Mouse (Mus musculus) yolk sac, embryonic 10.5 days (tissue): Measurements from ENCODE around the gene Ttc12.

Source experiments
- DNase-seq: peaks from one replicate; pipeline ENCODE4 v3.0.0-alpha.2; 2017; ENCODE audit warnings: low spot score

Gene Ttc12

DNA sequence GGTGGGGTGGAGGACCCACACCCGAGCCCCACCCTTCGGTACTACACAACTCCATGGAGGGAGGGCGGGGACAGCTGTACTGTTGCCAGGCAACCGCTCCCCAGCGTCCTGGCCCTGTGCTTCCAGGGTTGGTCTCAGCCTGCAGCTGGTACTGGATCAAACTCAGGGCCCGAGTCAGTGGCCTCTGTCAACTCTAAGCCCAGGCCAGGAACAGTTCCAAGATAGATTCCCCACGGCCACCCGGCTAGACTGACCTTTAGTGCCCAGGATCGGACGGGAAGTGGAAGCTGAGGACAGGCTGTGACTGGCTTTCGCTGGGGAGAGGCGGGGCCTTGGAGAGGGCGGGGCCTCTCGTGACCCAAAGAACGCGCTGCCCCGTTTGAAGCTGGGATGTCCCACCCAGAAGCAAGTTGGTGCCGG is at the start of gene Ttc12:
Ttc12 (minus strand) TSS at position 334 of the 420 bp plus-strand sequence.
- peak; percentile 87 for DNase-seq

DNA sequence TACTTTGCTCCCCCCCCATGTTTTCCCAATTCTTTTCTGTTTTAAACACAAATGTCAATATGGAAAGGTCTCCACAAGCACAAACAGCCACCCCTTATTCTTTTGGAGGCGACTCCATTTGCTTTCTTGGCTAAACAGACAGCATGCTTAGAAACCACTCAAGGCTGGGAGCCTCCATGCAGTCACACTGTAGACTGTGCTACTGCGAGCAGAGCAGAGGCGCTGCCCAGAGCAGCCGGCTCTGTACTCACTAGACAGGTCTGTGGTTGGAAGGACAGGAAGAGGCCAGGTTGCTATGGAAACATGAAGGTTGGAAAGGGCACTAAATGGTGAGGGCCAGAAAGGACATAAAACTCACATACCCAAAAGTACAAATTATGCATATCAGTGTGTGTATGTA is 48.9 kb upstream of the Ttc12 start:
- no peak for DNase-seq

DNA sequence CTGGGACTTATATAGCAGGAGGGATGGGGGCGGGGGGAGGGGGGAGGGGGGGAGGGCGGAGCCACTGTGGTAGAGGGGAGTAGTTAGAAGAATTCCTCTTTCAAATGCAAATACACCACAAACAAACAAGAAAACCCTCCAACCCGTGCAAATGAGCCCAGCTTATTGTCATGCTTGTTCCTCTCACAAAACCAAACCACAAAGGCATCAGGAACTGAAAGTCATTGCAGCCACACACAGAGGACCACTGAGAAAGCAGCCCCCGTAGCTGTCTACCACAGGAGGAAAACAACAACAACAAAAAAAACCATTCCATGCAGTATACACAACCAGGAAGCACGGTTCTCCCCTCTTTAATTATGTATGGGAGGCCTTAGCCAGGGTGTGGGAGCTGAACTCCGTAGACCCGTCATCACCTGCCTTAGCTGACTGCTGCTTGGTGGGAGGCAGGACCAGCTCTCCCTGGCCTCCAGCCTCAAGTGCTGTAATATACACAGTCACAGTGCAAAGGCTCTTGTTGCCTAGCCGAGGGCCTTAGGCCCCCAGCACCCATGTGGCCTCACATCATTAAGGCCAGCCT is 48.0 kb upstream of the Ttc12 start:
- DNase-seq, result no peak

DNA sequence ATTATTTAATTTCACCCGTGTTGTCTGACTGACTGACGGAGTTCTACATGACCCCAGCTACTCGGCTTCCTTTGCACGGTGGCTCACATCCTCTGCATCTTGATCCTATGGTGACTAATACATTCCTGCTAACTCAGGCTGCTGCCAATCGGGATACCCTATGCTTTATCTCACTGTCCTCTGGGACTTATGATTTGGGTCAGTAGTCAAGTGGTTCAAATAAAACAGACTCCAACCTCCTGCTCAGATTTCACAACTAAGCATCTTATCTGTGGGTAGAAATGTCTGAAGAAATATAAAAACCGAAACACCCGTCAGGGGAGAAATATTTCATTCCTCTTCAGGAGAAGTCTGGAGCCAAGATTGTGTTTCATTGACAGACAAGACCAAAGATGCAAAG is 47.4 kb upstream of the Ttc12 start:
- no peak for DNase-seq

DNA sequence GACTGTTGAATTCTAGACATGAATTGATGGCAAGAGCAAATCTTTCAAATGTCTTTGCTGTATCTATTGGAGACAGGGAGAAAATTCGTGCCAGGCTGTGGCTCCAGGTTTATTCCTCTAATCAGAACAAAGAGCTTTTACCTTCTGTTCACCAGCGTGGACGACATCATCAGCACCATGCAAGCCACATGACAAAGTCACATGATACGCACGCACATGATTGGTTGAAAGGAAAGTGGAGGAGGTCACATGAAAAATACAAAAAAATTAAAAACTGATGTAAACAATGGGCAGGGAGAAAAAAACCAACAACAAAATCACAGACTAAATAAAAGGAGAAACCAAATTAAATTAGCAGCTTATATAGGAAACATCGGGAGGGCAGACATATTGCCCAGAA is 45.8 kb upstream of the Ttc12 start:
- DNase-seq, result no peak

DNA sequence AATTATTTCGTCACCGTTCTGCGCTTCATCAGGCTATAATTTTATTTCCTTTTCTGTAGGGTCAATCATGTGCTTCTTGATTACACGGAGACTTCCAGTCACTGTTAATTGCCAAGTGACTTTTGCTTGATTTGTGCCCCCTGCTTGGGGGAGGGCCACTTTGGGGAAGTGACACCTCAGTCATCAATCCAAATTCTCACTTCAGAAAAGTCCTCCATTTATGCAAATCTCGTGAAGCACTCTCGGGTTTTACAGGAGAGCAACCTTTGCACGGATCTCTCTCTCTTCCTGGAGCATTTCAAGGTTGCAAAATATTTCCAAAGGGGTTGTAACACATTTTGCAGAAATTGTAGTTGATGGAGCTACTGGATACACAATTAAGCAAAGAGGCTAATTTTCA is 45.2 kb upstream of the Ttc12 start:
- no peak for DNase-seq

DNA sequence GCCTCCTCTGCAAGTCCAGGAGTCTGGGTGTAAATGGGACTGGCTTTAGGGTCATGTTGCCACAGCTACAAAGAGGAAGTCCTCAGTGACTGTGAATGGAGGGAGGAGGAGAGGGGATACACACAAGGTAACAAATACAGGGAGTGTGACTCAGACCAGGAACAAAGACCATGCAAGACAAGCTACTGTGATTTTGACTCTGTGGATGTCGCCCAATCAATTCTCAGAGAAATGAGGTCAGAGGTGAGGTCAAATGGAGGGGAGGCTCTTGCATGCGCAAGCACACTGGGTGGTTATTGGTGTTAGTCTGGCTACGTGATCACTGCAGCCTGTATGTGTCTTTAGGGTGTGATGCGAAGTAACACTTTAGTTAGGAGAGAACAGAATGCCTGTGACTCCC is 44.7 kb upstream of the Ttc12 start:
- DNase-seq, result no peak

DNA sequence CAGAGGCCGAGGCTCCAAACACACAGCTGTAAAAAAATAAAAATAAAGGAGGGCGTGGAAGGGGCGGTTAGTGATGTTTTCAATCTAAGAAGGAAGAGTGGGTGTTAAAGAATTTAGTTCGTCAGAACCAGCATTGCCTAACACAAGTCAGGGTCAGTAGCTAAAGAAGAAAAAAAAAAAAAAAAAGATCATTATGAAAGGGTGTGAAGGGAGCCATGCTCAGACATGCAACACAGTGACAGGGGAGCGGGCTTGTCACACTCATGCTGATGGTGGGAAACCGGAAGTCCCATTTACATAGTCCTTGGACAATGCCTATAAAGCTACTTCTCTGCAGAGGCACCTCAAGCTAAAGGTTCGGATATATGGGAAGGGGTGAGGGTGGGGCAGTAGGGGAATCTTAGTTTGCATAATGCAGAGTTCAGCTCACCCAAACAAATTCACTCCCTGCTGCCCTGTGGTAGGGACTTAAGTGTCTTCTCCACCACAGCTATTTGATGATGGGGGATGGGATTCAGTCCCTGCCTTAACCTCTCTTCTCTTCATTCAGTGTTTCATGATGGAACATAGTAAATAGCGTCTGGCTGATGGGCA is 43.4 kb upstream of the Ttc12 start:
- DNase-seq, result no peak

DNA sequence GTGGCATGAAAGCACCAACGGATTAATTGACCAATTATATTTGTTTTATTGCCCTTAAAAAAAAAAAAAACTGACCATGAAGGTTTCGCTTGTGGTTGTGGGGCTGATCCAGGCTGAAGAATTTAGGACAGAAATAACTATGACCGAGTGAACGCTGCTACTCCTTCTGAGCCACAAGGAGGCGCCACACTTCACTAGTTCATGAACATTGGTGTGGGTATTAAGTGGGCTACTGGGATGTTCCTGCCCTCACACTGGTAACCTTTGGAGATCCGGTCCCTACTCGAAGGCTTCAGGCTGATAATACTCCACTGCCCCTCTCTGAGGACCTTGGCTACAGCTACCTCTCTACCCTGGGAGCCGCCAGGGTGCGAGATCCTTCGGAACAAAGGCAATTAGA is 42.9 kb upstream of the Ttc12 start:
- DNase-seq, result no peak

DNA sequence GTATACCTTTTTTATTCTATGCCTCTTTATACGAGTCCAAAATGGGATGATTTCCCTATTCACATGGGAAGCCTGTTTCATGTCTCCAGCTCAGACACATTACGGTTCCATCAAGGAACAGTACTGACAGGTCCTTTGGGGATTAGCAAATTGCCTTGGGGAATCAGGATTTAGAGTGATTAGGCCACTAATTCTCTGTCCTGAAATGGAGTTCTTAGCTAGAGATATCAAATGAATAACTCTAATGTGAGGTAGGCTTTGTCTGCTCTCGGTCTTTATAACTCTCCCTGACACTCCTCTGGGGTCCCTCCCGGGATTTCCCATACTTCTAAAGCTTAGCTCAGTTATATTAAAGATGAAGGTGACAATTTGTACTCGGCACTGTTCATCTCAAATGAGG is 42.0 kb upstream of the Ttc12 start:
- DNase-seq, result no peak

DNA sequence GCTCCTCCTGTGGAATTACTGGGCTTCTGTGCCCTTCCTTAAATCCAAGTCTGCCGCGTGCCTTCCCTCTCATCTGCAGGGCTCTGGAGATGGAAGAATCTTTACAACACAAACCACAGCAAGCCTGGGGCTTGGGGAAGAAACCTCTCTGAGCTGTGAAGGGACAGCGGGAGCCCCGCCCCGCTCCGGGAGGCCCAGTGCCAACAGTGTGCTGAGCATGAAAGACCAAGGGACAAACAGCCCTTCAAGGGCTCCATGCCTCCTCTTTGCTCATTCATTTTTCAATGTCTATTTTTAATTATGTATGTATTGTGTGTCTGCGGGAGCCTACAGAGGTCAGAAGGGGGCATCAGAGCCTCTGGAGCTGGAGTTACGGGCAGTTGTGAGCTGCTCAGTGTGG is 41.3 kb upstream of the Ttc12 start:
- no peak for DNase-seq

DNA sequence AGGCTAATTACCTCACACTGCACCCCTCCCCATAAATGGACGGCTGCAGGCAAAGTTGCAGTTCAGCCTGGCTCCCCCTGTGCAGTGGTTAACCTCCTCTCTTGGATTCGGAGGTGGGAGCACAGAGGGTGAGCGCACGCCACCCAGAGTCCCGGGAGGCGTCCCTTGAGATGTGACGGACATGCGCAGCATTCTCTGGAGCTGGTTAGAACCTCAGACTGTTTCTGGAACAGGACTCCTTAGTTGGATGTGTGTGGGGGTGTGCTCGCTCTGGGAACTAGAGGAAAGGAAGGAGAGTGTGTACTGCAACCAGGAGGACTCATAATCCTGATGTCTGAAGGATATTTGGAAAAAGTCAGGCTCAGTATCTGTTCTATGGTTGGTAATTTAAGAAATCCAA is 38.7 kb upstream of the Ttc12 start:
- DNase-seq, result no peak

DNA sequence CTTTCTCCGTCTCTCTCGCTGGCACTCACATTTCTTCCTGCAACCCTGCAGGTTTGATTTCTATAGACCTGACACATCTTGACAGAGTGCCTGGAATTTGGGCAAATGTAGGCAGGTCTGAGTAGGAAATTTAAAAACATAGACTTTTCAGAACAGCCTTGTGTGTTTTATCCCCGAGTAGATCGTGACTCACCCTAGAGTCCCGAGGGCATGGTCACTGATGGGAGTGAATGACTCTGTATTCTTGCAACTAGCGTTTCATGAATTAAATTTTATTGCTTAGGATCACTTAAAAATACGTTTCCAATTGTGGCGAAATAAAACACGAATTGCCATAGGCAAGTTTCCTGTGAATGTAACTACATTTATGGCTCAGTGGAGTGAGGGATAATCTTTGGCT is 37.9 kb upstream of the Ttc12 start:
- no peak for DNase-seq

DNA sequence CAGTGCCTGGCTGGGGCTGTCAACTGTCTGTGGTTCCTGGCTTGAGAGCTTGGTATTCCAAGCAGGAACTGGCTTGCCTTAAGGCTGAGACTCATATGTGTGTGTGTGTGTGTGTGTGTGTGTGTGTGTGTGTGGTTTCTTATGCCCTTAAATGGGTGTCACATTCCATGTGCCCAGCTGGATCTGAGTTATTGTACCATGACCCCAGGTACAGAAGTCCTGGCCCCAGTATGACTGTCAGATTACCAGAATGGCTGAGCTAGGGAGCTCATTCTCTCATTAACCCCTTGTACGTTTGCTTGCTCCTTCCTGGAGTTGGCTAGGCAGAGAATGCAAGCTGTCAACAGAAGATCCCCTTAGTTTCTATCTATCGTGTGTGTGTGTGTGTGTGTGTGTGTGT is 28.3 kb upstream of the Ttc12 start:
- DNase-seq, result no peak

DNA sequence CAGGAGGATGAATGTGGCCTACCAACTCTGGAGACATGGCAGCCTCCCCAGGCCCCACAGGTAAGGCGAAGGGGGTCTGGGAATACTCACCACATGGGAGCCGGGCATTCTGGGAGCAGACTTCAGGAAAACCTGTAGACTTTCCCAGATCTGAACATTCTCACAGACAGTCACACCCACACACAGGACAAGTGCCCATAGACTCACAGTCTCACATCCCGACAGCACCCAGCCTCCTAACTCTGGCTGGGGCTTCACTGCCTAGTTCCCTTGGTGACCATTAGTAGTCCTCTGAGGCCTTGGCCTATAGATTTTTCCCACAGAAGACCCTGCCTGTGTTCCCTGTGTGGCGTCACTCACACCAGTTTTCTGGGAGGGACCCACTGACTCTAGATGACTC is 24.6 kb upstream of the Ttc12 start:
- no peak for DNase-seq

DNA sequence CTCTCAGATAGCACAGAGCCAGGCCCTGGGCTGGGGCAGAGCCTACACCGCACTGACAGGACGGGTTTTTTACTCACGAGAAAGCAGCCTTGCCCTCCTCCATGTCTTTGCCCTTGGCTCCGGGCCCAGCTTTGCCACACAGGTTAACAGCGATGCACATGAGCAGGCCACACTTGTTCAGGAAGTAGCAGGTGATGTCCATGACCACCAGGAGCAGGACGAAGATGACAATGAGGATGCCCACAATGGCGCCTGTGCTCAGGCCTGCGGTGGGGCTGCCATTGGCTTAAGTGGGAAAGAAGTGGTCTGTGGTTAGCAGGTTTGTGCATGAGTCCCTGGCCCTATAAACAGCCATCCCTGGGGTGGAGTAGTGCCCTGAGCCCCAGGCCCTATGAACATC is 23.6 kb upstream of the Ttc12 start:
- no peak for DNase-seq

DNA sequence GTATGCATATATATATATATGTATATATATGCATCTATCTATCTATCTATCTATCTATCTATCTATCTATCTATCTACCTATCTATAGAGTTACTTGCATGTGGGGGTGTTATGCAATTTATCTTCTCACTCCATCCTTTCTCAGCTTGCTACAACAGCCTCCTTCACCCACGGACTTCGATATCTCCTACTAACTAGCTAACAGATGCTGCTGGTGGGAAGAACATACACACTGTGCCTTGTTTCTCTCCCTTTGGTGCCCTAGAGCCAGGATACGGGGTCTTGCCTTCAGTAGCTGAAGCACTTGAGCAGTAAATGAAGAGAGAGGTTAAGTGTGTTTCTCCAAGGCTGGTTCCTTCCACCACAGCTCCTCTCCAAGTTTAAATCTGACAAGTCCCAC is 23.1 kb upstream of the Ttc12 start:
- DNase-seq, result no peak

DNA sequence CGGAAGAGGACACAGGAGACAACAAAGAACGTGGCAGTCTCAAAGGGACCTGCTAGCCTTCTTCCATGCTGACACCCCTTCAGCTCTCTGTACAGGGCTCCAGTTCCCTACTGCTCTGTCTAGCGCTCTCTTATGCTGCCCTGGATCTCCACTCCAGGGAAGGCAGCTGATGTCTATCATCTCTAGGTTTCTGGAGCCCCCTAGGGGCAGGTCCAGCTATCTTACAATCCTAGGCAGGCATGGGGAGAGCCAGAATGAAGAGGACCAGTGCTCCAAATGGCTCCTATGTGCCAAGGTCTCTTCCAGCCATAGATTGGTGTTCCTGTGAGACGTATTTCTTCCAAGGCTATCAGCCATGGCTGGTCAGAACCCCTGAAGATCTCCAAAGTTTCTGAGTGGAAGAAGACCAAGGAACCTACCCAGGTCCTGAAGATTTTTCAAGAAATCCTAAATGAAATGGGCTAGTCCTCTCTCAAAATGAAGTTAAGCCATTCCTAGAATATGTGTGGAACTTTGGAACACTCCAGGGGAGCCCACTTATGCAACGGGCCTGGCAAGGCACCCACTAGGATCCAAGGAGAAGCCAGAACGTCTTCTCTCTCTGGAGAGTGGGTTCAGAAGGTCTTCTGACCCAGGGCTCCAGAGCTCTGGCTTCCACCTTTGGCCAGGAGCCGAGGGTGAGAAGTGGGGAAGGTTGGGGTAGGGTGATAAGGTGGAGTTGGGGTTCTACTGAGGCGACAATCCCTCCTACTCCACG is 22.0 kb upstream of the Ttc12 start:
- no peak for DNase-seq

DNA sequence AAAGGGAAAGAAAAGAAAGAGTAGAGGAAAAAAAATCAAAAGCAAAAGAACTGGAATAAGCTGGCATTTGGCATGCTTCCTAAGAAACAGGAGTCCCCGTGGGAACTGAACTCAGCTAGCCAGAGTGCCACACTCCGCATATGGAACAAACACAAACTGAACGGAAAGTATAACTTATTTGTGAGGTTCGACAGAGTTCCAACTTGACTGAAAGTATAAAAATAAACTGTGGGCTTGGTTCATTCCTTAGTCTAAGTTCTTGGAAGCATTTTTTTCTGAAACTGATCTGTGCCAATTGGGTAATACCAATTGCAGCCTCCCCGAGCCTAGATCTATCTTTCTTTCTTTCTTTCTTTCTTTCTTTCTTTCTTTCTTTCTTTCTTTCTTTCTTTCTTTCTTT is 18.6 kb upstream of the Ttc12 start:
- no peak for DNase-seq

DNA sequence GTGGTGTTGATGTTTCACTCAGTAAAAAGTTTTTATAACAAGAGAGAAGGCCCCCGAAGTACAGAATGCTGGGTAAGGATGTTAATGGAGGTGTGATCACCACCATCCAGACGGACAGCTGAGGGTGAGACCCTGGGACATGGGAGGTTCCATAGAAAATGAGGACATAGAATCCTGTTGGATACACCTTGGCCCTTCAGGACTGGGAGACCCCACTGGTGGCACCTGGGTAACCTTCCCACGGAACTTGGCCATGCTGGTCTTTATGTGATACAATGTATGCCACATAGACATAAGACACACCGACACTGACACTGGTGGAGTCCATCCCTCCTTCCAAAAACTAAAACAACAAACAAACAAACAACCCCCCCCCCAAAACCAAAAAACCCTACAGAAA is 16.2 kb upstream of the Ttc12 start:
- no peak for DNase-seq

DNA sequence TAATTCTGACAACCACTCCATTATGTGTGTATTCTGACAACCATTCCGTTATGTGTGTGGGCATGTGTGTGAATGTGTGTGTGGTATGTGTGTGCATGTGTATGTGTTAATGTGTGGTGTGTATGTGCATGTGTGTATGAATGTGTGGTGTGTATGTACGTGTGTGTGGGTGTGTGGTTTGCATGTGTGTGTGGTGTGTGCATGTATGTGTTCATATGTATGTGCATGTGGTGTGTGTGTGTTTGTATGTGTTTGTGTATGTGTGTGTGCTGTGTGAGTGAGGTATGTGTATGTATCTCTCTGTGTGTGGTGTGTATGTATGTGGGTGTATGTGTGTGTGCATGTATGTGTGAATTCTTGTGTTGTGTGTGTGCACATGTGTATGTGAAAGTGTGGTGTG is 13.9 kb upstream of the Ttc12 start:
- DNase-seq, result no peak

DNA sequence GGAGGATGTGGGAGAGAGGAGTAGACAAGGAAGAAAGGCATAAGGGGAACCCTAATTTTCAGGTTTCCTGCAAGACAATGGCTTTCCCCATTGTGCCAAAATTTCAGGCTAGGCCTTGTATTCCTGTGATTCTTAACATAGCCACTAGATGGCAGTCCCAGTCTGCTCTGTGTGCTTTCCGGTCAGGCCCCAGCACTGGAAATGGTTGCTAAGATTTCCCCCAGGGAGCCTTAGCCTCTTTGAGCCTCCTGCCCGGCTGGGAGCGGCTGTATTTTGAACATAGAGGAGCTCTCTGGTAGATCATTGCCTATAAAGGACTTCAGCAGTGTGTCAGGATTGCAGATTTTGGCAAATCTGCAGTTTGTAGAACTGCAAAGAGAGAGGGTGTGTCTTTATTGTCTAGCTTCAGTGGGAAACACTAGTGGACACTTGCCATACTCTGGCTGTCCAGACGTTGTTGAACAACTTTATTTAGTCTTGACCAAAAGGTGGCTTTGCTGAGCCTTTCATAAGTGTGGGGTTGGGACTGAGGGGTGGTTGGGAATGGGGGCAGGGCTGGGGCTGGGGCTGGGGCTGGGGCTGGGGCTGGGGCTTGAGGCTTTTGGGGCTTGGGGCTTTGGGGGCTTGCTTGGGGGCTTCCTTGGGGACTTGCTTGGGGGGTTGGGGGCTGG is 8.1 kb upstream of the Ttc12 start:
- peak; percentile 37 for DNase-seq

DNA sequence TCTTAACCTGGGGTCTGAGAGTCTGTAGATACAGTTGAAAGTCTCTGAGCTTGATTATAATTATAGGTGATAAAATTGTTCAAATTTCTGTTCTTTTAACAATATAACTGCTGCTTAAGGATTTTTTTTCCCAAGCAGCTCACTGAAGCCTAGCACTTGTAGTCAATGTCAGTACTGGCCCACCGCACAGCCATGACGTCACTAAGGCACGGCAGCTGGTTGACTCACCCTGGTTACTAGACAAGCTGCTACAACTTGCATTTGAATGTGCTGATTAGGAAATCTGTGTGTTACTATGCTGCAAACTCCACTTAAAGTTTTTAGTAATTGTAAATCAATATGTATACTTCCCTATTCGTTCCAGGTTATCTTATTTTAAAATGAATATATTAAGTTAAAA is 4.6 kb upstream of the Ttc12 start:
- DNase-seq, result no peak
